Mouse (Mus musculus) regulatory T cell (primary cell): ENCODE results near the gene Adam11.

ENCODE experiments used
- in situ Hi-C: fragments of 300-600 bp; cut with MboI, MseI; formaldehyde crosslinking; loops from one replicate; pipeline ENCODE4 v1.15.1; 2025; ENCODE audit warnings: high pct_unique_total_duplicates

Gene Adam11

GRCm38 (mm10) chr11:102761309-102762210, at the start of gene Adam11:
Gene Adam11, plus strand, starts transcription at chr11:102761439.
- in situ Hi-C loops = no loop called here

DNA sequence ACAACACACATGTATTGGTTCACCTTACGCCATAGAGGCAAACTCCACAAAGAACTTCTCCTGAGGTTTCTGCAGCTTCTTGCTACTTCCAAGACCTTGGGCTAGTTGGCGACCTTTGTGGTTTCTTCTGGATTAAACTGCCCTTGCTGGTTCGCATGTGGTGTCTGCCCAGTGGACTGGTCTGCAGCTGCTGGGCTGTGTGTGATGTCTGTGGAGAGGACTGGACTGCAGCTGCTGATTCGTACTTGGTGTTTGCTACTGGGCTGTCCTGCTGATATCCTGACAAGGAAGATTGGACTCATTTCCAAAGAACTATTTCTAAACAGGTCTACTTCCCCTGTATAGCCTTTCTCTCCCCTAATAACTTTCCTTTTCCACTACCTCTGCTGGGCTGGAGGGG, 48.8 kb upstream of the Adam11 start:
- in situ Hi-C loops = loop anchor here (25.0 kb wide), 1 partner anchor 1900 kb away; the partner anchor contains the start of gene Itgb3

- in situ Hi-C loops = loop anchor here (25.0 kb wide), 1 partner anchor 1898 kb away; the partner anchor contains the start of gene Itgb3
These were observed 46.7 kb upstream of the Adam11 start for GRCm38 (mm10) chr11:102714578-102714977.

- in situ Hi-C loops = loop anchor here (25.0 kb wide), 1 partner anchor 1896 kb away; the partner anchor contains the start of gene Itgb3
These were observed 45.1 kb upstream of the Adam11 start for GRCm38 (mm10) chr11:102716135-102716534.

DNA sequence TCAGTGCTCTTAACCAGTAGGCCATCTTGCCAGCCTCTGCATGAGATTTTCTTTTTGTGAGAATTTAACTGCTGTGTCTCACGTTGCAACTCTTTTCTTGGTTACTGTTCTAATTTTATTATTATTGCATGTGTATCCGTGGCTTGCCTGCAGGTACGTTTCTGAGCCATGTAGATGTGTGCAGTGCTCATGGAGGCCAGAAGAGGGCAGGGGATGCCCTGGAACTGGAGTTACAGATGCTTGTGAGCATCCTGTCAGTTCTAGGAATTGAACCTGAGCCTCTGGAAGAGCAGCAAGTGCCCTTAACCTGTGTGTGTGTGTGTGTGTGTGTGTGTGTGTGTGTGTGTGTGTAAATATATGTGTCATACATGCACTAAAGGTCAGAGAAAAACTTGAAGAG, 35.7 kb upstream of the Adam11 start:
- in situ Hi-C loops = no loop called here

GRCm38 (mm10) chr11:102728614-102729013, 32.6 kb upstream of the Adam11 start:
- in situ Hi-C loops = no loop called here

DNA sequence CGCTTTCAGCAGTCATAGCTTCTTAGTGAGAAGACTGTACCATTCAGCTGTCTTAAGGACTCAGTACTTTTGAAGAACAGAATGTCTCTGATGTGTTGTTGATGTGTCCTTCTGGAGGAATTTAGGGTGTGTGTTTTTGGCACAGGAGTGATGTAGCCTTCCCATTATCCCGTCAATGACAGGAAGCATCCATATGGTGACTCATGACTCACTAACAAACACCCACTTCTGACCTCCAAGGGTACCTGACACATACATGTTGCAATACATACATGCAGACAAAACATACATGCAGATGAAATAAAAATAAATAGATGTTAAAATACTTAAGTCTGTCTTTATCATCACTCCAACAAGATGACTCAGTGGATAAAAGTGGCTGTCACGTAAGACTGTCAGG, 31.4 kb upstream of the Adam11 start:
- in situ Hi-C loops = no loop called here

DNA sequence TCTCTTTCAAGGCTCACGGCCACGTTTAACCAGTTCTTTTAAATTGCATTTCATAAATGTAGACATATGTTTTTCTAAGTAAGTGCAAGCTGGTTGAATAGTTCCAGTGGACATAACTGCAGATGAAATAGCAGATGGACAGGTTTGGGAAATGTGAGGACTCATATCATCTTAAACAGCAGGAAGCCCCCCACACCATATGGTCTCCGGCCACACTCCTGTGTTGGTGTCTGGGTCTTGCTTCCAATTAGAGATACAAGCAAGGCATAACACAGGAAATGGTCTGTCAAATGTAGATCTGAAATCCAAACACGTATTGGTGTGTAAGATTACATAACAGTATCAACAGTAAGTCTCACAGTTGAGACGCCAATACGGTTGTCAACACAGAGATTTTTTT, 29.9 kb upstream of the Adam11 start:
- in situ Hi-C loops = no loop called here

DNA sequence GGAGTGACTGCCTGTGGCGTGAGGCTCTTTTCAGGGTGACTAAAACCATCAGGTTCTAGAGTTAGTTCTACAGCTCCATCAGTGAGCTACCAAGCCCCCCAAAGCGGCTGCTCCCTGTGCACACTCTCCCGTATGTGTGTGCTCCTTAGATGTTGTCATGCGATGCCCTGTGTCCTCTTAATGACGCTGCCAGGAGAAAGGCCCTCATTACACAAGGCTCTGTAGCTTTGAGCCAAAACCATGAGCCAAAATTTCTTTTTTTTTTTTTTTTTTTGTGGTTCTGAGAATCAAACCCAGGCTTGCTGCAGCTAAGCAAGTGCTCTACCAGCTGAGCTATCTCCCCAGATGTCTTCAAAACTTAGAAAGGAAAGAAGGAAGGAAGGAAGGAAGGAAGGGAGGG, 28.1 kb upstream of the Adam11 start:
- in situ Hi-C loops = no loop called here

DNA sequence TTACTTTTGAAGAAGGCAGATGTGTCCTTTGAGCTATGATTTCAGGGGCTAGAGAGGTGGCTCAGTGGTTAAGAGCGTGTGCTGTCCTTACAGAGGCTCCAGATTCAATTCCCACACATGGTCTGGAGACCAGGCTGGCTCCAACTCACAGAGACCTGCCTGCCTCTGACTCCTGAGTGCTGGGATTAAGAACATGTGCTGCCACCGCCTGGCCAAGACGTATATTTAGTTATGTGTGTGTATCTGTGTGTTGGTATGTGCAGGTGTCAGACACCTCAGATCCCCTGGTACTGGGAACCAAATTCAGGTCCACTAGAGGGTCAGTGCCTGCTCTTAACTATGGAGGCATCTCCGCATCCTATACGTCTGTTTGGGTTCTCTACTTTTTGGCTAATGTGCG, 26.3 kb upstream of the Adam11 start:
- in situ Hi-C loops = no loop called here

DNA sequence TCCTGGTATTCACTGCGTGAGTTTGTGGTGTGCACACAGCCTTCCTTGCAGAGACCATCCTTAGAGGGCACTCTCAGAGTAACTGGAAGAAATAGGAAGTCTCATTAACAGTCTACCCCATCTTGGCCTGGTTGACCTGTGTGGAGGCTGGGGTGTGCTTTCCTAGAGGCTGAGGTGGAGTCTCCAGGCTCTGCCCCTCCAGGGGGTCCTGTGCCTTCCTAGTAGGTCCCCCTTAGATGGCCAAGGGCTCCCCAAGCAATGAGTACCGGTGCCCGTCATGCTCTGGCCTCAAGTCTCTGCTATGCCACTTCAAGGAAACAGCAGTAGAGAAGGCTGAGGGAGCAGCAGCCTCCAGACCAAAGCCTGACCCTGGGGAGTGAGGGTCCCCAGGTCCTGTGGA, 23.2 kb upstream of the Adam11 start:
- in situ Hi-C loops = no loop called here

GRCm38 (mm10) chr11:102739278-102739966, 21.8 kb upstream of the Adam11 start:
- in situ Hi-C loops = no loop called here

- in situ Hi-C loops = no loop called here
These were observed 20.6 kb upstream of the Adam11 start for GRCm38 (mm10) chr11:102740634-102741033.

DNA sequence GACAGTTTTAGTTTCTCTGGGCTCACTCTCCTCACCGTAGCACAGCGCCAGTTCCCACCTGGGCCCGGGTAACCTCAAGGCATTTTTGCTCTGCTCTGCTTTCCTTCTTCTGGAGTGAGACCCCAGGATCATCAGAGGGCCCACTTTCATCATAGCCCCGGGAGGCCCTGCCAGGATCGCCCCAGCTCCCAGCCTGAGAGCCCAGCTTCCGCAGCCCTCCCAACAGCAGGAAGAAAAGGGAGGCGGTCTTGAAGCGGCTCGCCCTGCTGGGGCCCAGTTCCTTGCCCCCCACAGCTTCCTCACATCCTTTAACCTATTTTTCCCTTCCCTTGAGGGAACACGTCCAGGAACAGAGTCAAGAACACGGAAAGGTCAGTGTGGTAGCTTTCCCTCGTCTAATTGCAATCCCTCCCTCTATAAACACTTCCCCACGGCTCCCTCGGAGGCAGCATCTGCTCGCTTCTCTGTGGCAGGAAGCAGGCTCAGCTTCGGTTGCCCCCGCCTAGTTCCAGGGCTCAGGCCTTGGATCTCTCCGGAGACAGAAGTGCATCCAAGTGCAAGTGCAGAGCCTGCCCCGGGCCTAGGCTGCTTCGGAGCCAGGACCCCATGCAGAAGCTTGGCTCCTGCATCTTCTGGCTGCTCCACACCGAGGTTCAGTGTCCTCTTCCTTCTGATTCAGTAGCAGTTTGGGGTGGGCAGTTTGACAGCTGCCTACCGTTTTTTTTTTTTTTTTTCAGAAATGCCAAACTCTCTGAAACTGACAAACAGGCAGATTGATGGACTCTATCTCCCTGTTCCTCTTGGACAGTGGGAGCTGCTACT, 19.9 kb upstream of the Adam11 start:
- in situ Hi-C loops = no loop called here

DNA sequence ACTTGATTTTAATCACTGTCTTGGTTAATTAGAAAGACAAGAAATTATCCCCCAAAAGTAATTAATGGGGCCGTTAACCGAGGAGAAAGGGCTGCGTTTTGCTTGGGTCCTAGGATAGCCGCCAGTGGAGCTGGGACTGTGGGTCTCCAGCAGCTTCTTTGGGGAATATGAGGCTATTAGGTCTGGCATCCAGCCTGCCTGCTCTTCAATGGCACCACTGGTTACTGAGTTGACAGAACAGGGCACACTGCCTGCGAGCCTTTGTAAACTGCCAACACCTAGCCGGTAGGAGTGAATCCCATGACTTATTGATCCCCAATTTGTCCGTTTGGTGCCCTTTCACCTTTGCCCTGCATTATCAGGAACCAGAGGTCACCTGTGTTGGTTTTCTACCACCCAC, 19.2 kb upstream of the Adam11 start:
- in situ Hi-C loops = no loop called here

- in situ Hi-C loops = no loop called here
These were observed 18.4 kb upstream of the Adam11 start for GRCm38 (mm10) chr11:102742843-102743242.

- in situ Hi-C loops = no loop called here
These were observed 16.5 kb upstream of the Adam11 start for GRCm38 (mm10) chr11:102744746-102745145.

- in situ Hi-C loops = no loop called here
These were observed 13.4 kb upstream of the Adam11 start for GRCm38 (mm10) chr11:102747866-102748265.

DNA sequence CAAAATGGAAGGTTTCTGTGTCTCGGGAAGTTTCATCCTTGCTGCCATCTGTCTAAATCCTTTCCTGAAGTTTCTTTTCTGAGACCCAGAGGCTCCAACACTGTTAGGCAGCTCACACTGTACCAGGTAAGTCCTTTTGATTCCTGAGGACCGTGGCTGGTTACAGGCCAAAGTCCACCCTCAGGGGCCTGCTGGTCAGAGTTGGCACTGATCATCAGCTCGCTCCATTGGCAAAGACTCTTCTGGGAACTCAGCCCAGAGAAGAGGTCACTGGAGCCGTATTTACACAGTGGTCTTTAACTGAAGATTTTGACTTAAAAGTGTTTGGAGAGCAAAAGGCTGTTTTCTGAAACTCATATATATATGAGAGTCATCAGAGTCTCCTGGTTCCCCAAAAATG, 12.9 kb upstream of the Adam11 start:
- in situ Hi-C loops = no loop called here

DNA sequence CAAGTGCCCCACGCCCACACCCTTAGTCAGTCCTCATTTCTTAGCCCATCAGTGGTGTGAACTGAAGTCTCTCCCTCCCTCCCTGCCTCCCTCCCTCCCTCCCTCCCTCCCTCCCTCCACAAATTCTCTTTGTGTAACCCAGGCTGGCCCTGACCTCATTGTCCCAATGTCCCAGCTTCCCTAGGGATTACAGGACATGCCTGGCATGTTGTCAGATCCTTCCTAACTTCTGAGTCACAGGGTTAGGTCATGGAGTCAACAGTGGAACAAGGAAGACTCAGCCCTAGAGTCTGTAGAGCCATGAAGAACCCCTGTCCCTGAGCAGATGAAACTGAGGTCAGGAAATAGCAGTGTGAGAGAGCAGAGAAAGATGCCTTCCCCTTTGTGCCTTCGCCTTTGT, 11.5 kb upstream of the Adam11 start:
- in situ Hi-C loops = no loop called here

DNA sequence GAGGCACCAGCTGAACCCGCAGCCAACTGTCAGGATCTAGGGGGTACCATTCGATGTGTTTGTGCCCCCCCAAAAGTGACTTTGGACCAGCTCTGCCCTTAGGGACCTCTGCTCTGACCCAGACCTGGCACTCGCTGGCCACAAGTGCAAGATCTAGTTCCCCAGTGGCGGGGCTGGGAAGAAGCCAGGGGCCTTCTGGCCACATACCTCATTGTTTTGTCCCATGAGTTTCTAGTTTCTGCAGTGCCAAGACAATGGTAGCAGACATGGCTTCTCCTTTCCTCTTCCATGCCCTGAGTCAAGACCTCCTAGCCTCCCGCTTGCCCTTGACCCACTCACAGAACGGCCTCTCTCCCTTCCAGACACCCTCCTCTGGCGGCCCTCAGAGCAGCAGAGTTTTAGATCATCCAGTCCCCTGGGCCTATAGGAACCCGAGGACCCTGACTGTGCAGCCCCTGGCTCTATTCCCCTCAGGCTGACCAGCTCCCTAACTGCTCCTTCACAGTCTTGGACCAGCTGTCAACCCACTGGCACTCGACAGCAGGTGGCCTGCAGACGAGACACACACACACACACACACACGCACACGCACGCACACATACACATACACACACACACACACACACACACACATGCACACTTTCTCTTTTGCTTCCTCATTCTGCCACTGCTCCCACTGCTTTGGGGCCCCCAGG, 8.2 kb upstream of the Adam11 start:
- in situ Hi-C loops = no loop called here
